Mouse (Mus musculus): ENCODE results near the gene Irf4.

Gene Irf4

GRCm38 (mm10) chr13:30738310-30738840, 10.7 kb upstream of the Irf4 start:
- no peak for DNase-seq (ENCODE audit: low read depth)

- DNase-seq (ENCODE audit: low read depth), result no peak
Measured at GRCm38 (mm10) chr13:30741172-30741571, 7.9 kb upstream of the Irf4 start.

DNA sequence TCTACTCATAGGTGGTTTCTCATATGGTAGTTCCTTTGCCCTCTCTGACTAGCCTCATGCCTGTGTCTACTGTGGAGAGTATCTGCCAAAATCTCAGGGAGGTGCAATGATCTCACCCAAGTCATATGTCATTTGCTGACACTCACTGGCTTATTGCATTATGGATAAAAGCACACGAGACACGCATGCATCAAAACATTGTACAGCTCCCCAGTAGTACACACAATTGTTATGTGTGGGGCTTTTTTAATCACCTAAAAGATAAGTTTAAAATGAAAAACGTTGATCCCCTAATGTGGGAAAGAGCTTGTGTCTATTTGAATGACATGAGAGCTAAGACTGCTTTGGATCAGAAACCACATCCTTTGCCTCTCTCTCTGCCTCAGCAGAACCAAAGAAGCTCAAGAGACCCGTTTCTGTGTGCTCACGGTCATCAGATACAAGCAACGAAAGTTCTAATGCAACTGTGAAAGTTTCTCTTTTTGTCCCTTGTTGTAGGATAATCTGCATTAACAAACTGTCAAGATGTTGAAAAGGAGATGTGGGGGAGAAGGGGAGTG, 6.5 kb upstream of the Irf4 start:
- no peak for DNase-seq (ENCODE audit: low read depth)

- no peak for DNase-seq (ENCODE audit: low read depth)
Measured at GRCm38 (mm10) chr13:30745121-30745520, 3.9 kb upstream of the Irf4 start.

DNA sequence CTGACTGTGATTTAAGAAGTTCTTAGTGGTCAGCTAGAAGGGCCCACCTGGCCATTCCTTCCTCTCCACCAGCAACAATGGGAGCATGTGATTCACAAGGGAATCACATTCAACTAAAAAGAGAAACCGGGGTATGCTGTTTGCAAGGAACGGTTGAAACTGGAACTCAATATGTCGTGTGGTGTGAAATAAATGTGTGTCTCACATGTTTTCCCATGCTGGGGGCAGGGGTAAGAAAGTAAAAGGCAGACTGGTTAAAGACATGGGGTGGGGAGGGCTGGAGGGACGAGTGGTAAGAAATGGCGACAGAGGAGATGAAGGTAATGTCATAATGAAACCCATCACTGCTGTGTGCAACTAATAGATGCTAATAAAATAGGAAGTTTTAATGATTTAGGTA, 2.0 kb upstream of the Irf4 start:
- no peak for DNase-seq (ENCODE audit: low read depth)

- no peak for DNase-seq (ENCODE audit: low read depth)
Measured at GRCm38 (mm10) chr13:30747504-30747903, 1.5 kb upstream of the Irf4 start.

- DNase-seq (ENCODE audit: low read depth), result no peak
Measured at GRCm38 (mm10) chr13:30748321-30748720, 705 bp upstream of the Irf4 start.

GRCm38 (mm10) chr13:30749557-30750141, 623 bp downstream of the Irf4 start:
- no peak for DNase-seq (ENCODE audit: low read depth)

GRCm38 (mm10) chr13:30750461-30751303, 1.7 kb downstream of the Irf4 start:
- no peak for DNase-seq (ENCODE audit: low read depth)

DNA sequence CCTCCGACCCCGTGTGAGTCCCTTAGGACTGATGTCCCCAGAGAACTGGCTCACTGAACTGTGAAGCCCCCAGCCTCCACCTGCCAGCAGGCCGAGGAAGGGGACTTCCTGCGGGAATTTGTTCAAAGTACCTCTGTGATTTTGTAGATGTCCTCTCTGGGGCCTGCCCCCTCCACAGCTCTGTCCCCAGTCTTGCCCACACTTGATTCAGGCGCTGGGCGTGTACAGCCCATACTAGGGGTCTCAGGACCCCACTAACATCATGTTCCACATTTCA, 2.2 kb downstream of the Irf4 start:
- no peak for DNase-seq (ENCODE audit: low read depth)

DNA sequence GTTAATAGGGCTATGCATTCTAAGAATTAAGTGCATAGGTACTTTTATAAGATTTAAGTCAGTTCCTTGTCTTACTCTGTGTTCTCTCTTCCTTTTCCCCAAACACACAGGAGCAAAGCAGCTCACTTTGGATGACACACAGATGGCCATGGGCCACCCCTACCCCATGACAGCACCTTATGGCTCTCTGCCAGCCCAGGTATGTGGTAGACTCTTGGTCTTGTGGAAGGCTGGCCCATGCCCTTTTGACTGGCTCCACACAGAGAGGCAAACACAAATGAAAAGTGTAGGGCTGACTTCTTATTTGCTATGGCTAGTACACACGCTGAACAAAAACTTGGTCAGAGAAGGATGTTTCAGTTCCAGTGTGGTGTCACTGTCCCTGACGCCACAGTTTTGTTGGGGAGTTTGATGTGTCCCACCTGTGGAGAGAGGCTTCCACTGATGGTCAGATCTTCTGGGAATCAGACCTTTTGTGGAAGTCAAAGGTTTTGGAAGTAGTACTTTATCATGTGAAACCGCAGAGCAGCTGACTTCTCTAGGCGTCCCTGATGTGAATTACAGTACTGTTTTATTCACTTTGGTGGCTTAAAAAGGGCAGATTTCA, 3.7 kb downstream of the Irf4 start:
- no peak for DNase-seq (ENCODE audit: low read depth)

- no peak for DNase-seq (ENCODE audit: low read depth)
Measured at GRCm38 (mm10) chr13:30753441-30753840, 4.4 kb downstream of the Irf4 start.

GRCm38 (mm10) chr13:30754066-30754465, 5.0 kb downstream of the Irf4 start:
- no peak for DNase-seq (ENCODE audit: low read depth)

DNA sequence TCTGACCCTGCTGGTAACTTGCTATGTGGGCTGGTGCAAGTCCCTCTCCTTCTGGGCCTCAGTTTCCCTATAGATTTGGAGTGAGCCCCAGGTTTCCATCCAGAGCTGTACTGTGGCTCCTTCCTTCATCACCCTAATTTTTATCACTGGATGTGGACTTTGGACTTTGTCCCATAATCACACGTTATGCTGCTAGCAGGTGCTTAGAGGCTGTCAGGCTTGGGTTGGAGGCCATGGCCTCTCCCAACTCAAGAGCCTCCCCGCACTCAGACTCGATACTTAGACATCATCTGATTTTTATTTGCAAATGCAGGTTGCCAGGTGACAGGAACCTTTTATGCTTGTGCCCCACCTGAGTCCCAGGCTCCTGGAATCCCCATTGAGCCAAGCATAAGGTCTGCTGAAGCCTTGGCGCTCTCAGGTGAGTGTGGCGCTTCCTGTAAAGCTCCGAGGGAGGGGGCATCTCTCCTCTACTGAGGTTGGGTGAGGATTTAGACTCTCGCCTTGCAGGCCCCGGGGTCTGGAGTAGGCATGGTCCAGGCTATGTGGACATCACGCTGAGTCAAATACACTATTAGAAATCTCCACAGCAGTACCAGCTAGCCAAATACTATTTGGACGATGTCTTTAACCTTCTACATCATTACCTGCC, 5.9 kb downstream of the Irf4 start:
- no peak for DNase-seq (ENCODE audit: low read depth)

- DNase-seq (ENCODE audit: low read depth), result no peak
Measured at GRCm38 (mm10) chr13:30755577-30755976, 6.6 kb downstream of the Irf4 start.

GRCm38 (mm10) chr13:30755998-30756639, 7.1 kb downstream of the Irf4 start:
- DNase-seq (ENCODE audit: low read depth), result no peak

- DNase-seq (ENCODE audit: low read depth), result no peak
Measured at GRCm38 (mm10) chr13:30757264-30757900, 8.4 kb downstream of the Irf4 start.

- DNase-seq (ENCODE audit: low read depth), result no peak
Measured at GRCm38 (mm10) chr13:30758789-30759381, 9.9 kb downstream of the Irf4 start.

DNA sequence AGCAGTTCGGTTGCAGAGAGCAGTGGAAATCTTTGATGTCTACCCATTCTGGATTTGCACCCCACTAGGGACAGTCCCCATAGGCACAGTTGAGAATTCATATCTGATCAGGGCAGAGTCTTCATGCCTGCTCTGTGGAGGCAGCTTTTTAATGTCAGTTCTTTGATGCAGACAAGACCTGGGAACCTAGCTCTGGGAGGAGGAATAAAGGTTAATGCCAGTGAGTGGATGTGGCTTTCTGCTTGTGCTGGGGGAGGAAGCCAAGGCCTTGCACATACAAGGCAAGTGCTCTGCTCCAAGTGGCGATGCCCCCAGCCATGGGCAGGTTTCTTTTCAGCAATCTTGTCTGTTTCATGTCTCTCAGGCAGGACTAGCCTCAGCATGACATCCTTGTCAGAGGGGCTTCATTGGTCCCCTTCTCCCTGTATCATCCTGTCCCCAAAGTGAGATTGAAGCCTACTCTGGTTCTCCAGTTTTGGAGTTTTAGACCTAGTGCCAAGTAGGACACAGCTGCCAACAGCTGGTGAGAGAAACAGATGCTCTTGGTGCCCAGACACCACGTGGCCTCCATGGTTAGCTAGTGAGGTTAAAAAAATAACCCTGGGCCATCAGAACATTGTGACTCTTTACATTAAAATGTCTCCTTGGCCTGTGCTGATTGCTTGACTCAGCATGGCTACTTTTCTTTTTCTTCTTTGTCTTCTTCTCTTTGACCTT, 11.5 kb downstream of the Irf4 start:
- DNase-seq (ENCODE audit: low read depth), result no peak

GRCm38 (mm10) chr13:30761151-30761631, 12.2 kb downstream of the Irf4 start:
- DNase-seq (ENCODE audit: low read depth), result no peak
